Mouse (Mus musculus) naive thymus-derived CD4-positive, alpha-beta T cell, adult 2 months (primary cell): ENCODE results near the gene Rab34.

Source experiments
- DNase-seq: peaks from one replicate; pipeline ENCODE4 v3.0.0-alpha.2; 2011; ENCODE audit warnings: low read depth

The Rab34 gene

DNA sequence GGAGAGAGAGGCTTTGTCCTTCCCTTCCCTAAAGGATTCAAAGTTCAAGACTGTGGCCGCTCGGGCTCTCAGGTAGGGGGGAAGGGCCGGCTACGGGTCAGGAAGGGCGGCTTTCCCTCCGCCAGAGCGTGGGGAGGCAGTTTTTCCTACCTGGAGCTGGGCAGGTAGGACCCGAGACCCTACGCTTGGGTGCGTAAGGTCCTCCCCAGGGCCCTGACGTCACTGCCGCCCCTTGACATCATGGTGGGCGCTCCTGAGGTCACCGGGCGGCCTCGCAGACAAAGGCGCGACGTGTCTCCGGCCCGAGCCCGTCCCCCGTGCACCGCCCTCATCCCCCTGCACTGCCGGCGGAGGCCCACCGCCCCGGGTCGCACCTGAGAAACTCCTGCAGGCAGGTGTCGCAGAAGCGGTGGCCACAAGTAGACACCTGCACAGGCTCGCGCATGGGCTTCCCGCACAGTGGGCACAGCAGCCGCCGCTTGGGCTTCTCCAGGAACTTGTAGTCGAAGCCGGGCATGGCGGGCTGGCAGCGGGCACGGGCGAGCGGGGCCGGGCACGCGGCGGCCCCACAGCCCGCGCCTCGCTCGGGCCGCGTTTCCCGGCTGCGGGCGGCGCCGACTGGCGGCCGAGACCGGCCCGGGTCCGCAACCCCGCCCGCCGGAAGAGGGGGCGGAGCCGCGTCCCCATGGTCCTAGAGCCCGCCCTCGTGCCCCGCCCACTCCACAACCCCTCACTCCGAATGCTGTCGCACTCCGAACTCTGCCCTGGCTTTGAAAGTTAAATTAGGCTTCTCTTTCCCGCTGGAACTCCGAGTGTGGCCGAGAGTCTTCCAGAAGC, 23.1 kb upstream of the Rab34 start, which contains the start of gene Traf4:
TSS of gene Traf4 (minus strand) at position 666 of the 837 bp plus-strand sequence.
- peak; percentile 91 for DNase-seq

DNA sequence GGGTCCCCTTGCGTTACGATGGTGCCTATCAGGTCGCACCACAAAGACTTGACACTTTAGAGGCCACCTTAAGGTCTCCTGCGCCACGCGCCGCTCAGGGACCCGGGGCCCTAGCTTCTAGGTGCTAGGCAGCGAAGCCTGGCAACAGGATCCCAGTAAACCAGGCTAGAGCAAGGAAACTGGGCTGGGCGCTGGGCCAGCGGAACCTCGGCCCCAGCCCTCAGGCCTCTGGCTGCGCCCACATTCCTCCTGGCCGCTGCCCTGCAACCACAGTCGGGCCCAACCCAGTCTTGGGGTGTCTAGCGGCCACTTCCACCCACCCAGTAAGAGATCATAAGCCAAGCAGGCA, 22.5 kb upstream of the Rab34 start:
- DNase-seq, result no peak

DNA sequence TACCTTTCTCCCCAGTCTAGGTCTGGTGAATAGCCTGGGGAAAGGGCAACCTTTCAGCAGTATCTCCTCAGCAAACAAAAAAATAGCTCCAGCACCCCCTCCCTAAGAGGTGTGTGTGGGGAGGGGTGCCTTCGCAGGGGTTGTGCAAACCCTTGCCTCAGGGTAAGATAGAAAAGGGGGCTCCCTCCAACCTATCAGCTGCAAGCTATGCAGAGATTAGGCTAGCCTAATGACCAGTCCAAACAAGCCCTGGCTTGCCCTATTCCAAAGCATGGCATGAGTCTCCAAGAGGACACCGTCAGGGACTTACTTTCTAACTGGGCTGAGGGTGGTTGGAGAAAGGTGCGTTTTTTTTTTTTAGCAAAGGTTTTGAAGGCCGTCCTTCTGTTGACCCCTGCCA, 22.1 kb upstream of the Rab34 start:
- no peak for DNase-seq

DNA sequence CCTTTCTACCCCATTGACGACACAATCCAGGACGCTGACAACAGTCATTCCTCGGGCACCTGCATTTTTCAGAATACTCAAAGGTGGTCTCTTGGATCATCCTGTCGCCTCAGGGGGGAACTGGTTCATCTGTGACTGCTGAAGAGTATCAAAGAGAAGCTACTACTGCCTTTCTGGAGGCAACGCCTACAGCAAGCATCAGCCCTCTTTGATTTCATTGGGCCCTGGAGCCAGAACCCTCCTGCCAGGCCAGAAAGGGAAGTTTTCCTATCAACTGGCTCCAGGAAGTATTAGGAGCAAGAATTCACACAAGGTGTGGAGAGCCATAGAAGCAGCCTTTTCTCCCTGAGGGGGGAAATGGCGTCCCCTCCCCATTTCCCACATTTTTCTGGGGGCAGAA, 21.6 kb upstream of the Rab34 start:
- DNase-seq, result no peak

DNA sequence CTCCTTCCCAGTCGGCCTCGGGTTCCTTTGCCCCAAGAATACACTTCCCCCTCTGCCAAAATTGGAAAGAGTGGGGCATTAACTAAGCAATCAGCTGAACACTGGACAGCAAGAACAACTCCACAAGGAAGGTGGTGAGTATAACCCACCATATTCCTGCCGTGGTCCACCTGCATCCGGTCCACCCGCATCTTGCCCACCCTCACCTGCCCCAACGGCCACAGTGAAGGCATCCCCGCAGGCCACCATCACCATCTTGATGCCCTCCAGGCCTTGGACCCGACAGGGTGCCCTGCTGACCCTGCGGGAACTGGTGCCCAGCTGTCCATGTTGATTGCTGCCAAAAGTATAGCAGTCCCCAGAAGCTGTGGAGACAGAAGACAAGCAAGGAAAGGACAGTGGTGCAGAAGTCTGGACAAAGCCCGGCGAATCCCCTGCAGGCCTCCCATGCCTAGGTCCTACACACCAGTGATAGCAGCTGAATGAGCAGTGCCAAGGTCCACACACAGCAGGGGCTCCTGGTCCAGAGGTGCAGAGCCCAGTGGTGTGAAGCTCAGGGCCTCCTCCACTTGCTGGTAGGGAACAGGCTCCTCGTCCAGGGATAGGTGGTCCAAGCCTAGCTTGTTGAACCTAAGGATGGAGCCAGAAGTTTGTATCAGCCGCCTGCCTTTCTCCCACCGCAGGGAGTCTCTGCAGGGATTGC, 20.8 kb upstream of the Rab34 start:
- DNase-seq, result no peak

DNA sequence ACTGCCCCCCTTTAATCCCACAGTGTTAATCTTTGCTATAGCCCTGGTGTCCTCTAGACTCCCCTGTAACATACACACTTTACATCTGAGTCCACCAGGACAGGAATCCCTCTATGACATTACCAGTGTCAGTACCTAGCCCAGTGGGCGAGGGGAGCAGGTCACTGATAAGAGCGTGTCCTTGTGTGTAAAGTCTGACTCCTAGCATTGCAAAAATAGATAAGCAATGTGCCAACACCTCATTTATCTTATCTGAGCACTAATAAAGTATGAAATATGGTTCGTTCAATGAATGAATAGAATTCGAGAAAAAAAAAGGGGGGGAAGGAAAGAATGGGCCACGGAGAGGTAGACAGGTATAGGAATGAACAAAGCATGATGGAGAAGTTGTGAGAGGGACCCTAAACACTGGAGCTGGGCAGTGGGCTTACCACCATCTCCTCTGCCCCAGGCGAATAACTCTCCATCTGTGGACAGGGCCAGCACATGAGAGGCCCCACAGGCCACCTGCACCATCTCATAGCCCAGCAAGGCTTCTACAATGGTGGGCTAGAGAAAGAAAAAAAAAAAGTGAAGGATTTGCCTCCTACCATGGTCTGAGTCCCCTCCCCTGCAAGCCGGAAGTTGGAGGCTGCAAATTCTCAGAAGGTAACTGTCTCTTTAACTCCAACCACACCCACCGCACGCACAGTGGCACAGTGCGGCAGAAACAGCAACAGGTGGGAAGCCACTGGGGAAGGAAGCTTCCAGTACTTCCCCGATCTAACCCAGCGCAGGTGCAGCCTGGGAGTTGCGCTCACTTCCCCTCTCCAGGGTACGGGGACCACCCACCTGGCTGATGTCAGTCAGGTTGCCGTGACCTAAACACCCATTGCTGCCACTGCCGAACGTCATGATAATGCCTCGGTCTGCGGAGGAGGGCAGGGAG, 19.4 kb upstream of the Rab34 start:
- peak; percentile 83 for DNase-seq

DNA sequence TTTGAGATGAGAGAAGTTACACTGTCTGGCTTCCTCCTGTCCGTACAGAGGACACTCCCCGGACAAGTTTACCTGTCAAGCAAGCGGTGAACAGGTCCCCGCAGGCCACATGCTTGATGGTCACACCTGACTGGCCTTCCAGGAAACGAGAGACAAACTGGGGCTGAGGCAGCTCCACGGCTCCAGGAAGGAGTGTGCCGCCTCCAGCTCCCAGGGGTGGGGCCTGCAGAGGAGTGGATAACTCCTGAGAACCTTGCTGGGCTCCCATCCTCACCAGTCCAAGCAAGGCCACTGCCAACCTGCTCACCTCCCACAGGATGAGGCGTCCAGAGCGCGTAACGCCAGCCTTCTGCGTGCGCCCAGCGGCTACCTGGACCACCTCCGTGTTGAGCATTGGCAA, 17.9 kb upstream of the Rab34 start:
- no peak for DNase-seq

DNA sequence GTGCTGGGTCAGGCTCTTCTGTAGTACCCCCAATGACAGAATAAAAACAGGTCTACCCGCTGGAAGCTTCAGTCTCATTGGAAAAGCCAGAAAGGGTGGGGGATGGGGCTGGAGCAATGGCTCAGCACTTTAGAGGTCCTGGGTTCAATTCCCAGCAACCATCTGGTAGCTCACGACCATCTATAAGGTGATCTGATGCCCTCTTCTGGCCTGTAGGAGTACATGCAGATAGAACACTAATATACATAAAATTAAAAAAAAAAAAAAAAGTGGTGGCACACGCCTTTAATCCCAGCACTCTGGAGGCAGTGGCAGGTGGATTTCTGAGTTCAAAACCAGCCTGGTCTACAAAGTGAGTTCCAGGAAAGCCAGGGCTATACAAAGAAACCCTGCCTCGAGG, 16.9 kb upstream of the Rab34 start:
- peak; percentile 52 for DNase-seq

DNA sequence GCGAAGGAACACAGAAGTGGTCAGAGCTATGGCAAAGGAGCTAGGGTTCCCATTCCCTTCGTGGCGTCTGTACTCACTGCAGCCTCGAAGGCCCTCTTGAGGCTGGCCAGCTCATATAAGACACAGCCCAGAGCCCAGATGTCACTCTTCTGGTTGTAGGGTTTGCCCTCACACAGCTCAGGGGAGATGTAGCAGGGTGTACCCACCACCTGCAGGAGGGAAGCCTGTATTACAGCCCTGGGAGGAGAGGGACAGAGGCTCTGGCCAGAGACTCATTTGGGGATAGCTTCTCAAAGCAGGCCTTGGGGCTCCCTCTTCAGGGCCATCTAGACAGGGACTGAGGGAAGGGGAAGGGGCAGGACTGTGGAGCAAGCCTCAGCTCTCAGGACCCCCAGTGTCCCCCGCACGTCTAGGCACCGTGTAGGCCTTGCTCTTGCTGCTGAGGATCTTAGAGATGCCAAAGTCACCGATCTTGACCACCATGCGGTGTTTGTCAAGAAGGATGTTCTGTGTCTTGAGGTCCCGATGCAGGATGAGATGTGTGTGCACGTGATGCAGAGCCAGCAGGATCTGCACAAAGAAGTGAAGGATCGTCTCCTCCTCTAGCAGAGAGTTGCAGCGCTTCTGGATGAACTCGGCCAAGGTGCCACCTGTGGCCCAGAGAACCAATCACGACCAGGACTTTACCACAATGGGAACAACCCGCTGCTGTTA, 16.0 kb upstream of the Rab34 start:
- DNase-seq, result no peak

DNA sequence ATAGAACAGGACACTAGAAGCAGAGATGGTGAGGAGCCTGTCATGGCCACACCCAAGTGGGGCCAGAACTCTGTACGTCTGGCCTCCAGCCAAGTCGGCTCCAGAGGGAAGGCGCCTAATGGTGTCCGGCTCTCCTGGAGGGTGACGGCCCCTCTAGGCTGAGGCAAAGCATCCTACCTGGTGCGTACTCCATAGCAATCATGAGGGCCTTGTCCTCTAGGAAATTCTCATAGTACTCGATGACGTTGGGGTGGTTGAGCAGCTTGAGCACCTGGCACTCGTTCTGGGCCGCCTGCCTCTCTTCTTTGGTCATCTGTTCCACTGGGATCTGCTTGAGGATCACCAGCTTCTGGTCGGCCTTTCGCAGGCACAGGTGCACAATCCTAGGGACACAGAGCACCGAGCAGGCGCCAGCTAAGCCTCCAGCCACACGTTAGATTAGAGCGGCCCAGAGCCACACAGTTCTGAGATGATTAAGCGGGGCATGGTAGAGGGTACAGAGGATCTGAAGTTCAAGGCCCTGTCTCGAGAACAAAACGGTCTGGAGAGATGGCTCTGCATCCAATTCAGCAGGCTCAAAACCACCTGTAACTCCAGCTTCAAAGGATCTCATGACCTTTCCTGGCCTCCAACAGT, 15.4 kb upstream of the Rab34 start:
- no peak for DNase-seq

DNA sequence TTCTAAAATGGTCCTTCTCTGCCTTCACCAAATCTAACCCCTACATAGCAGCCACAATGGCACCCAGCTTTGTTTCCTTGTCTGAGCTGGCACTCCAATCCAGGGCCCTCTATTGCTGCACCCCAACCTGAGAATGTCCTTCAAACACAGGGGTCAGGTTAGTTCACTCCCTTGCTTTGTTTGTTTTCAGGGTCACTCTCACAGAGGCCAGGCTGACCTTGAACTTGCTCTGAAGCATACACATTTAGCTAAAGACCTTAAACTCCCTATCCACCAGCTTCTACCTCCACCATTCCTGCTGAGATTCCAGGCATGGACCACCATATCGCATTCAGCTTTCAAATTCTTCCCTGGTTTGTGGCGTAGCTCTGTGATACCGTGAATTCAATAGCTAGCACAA, 13.7 kb upstream of the Rab34 start:
- DNase-seq, result no peak

DNA sequence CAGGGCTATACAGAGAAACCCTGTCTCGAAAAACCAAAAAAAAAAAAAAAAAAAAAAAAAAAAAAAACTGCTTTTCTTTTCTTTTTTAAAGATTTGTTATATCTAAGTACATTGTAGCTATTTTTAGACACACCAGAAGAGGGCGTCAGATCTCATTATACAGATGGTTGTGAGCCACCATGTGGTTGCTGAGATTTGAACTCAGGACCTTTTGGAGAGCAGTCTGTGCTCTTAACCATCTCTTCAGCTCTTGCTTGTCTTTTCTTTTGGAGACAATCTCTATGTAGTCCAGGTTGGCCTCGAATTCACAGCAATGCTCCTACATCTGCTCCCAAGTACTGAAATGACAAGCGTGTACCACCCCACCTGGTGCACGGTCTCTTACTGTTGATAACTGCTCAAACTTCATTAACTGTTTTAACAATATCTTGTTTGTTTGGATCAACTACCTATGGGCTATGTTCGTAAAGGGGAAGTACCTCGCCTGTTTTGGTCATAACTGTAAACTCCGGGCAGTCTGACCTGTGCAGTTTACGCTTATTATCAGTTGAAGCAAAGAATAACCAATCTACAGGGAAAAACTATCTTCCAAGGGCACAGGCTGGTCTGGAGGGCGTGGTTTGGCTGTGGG, 12.3 kb upstream of the Rab34 start:
- no peak for DNase-seq

DNA sequence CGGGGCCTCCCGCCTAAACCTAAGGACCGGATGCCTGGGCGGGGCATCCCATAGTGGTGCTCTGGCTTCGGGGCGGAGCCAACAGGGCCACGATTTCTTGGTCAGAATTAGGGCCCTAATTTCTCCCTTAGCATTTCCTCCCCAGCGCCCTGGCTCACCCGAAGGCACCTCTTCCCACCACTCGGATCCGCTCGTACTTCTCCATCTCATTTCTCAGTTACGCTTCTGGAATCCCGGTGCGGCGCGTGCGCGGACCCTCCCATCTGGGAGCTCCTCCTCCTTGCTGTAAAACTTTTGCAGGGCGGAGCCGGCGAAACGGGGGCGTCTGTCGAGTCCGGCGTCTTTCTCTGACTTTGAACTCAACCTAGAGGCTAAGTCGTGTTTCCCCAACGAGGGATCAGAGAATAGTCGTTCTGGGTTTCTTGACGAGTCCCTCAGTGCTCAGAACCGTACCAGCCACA, 11.8 kb upstream of the Rab34 start, which contains the start of the genes Nek8 and Tlcd1:
TSS of gene Nek8 (minus strand) at position 274 of the 461 bp plus-strand sequence.
TSS of gene Tlcd1 (plus strand) at position 310 of the 461 bp plus-strand sequence.
- peak; percentile 96 for DNase-seq

DNA sequence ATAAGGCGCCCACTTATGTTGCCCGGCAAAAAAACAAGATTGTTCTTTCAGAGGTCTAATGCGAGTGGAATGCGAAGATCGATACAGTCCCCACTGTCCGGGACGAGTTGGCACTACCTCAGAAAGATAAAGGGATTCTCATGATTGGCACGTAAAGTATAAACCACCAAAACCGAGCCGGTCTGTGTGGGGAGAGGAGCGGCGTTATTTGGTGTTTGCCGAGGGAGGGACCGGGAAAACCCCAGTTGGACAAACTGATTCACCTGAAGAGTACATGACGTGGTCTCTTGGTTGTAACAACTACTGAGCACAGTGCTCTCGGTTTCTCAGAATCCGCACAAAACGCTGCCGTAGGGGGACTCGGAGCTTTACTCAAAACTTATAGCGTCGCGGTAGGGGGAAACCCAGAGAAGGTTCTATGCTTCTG, 11.3 kb upstream of the Rab34 start:
- DNase-seq, result peak; percentile 70

DNA sequence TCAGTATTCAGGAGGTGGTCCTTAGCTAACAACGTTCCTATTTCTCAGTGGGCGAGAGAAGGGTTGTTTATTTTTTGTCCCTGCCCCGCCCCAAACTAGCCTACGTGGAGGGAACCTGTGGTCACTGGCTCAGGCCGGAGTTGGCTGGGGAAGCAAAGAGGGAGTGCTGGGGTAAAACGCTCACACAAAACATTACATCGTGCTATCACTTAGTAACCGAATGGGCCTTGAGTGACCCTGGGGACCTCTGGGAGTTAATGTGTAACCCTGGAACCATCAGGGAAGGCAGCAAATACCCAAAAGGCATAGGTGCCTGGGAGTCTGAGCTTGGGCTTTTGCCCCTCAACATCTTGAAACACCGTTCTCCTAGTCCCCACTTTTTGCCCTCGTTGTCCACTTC, 10.8 kb upstream of the Rab34 start:
- no peak for DNase-seq

DNA sequence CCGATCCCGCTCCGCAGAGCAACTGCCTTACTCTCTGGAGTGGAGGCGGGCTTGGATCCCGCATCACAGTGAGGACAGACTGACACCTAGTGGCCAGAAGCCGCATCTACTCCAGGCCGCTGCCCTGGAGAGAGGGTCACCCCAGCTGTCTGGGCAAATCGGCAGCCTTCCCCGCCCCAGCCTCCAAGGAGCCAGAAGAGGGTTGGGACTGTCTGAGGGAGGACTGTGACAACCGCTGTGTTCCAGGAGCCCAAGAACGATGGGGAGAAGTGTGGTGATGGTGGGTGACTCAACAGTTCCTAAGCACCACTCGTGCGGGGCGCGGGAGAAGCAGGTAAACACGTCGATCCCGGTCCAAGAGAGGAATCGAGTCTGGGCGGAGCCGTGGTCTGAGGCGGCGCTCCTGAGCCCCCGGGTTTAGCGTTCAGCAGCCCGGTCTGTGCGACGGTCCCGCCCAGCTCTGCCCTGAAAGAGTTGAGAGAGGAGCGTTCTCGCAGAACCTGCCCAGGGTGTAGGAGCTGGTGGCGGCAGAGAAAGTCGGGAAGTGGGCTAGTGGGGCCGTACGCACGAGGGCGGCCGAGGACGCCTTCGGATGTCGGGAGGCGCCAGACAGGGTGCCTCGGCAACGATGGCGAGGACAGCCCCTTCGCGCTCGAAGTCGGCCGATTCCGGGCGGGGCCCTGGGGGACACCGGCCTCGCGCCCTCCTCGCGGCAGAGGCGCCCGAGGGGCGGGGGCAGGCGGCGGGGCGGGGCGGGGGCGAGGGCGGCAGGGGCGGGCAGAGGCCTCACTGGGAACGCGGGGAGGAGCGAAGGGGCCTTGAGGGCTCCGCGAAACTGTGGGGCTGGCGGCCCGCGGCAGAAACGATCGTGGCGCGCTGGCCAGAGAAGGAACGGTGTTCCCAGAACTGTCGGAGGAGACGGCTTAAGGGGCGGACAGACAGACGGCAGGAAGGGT, 10.0 kb upstream of the Rab34 start:
- DNase-seq, result peak; percentile 94

DNA sequence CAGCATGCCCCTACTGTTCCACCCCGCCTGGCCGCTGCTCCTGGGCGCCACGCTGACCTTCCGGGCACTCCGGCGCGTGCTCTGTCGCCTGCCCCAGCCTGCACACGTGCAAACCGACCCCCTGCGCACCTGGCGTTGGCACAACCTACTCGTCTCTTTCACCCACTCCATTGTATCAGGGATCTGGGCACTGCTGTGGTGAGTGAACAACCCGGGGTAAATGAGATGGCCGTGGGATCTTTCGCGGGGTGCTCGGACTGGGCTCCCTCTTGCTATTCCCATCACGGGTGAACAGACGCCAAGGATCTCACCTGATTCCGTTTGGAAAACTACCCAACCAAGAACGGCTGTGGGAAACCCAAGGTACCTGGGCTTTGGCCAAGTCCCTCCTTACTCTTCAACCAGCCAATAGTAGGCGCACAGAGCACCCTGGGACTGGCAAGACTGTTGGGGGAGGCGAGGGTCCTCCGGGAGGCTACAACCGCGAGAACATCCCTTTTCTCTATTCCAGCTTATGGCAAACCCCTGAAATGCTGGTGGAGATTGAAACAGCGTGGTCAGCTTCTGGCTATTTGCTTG, 9.3 kb upstream of the Rab34 start:
- peak; percentile 54 for DNase-seq

DNA sequence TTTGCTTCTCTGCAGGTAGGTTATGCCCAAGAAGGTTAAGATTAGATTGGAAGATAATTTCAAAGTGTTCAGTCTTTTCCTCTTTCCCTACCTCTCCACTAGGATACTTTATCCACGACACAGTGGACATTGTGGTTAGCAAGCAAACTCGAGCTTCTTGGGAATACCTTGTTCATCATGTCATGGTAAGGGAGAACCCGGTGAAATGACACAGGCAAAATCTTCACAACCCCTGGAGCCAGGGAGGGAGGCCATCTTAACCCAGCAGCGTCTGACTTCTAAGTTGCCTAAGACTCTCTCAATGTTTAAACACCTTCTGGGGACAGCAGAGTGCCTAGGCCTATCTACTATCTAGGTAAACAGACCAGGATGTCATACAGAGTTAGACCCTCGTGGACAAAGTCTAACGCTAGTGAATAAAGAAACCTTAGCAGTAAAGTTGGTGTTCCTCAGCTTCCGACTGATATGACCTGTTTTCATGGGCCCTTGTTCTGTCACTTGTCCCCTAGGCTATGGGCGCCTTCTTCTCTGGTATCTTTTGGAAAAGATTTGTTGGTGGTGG, 8.7 kb upstream of the Rab34 start:
- DNase-seq, result no peak
